Mouse (Mus musculus): ENCODE measurements at regions not wholly inside any gene's neighbourhood (a gene's known extent, or its start where the extent isn't known, plus 50 kb on each side); places are given as distances from the start of the nearest gene placed in this dataset.

GRCm38 (mm10) chr6:52105031-52105593, 53.0 kb downstream of the Hoxa1 start:
- in situ Hi-C loops (cut with MboI, MseI): no loop called here

DNA sequence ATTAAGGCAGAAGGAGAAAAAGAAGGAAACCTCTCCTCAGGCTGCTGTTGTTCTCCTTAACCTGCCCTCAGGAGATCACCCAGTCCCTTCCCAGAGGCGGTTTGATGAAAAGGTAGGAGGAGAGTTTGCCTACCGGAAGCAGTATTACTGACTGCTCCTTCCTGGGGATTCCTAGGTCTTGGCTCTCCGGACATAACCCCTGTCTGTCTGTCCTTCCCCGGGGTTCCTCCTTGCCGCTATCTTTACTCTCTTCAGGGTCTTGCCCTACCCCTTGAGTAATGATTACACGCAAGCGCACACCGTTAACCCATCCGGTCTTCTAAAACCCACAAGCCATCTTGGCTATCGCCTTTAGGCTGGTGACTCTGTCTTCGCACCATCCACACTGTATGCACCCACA, 54.0 kb downstream of the Hoxa1 start:
- in situ Hi-C loops (cut with MboI, MseI): no loop called here

GRCm38 (mm10) chr6:52103661-52104060, 54.5 kb downstream of the Hoxa1 start:
- in situ Hi-C loops (cut with MboI, MseI): no loop called here

DNA sequence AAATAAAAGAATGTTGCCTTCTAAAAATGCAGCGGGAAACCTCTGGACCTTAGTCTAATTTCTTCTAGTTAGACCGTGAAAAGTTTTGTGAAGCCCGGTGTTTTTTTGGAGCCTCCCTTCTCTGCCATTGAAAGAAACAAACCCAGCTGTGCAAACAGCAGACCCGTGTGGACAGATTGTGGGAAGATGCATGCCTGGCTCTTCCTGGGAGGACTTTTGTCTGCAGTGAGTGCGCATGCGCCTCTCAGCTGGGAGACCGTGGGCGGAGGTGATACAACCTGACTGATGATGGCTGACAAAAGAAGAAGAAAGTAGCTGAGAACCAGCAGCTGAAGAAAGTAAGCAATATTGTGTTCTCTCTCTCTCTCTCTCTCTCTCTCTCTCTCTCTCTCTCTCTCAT, 55.4 kb downstream of the Hoxa1 start:
- in situ Hi-C loops (cut with MboI, MseI): no loop called here

DNA sequence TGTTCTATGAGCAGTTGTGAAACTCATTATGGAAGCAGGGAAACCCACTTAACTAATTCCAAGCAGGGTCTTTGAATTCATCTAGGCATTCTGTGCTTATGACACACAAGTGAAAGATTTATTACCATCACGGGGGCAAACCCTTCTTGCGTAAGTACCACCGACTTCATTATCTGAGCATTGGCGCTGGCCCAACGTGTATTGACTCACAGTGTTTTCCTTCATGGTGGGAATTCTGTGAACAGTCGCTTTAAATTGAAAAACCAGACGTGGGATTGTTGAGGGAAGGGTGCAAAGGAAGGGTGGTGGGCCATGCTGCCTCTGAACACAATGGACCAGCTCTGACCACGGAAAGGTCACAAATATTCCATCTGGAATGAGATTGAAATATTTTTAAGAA, 55.9 kb downstream of the Hoxa1 start:
- in situ Hi-C loops (cut with MboI, MseI): no loop called here

GRCm38 (mm10) chr6:52101209-52101608, 56.9 kb downstream of the Hoxa1 start:
- in situ Hi-C loops (cut with MboI, MseI): no loop called here

GRCm38 (mm10) chr6:52098851-52099250, 59.3 kb downstream of the Hoxa1 start:
- in situ Hi-C loops (cut with MboI, MseI): no loop called here

DNA sequence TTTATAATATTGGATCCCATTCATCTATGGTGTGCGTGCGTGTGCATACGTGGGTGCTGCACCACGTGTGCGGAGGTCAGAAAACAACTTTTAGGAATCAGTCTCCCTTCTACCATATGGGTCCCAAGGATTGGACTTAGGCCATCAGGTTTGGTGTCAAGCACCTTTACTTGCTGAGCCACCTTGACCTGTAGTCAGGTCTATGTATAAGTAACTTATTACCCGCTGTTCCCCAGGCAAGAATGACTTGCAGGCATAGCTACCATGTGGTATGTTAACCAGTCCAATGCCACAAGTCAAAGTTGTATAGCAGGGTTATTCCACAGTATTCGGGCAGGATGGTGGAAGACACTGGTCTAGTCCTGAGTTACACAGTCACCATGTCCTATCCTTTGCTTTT, 62.5 kb downstream of the Hoxa1 start:
- in situ Hi-C loops (cut with MboI, MseI): no loop called here

DNA sequence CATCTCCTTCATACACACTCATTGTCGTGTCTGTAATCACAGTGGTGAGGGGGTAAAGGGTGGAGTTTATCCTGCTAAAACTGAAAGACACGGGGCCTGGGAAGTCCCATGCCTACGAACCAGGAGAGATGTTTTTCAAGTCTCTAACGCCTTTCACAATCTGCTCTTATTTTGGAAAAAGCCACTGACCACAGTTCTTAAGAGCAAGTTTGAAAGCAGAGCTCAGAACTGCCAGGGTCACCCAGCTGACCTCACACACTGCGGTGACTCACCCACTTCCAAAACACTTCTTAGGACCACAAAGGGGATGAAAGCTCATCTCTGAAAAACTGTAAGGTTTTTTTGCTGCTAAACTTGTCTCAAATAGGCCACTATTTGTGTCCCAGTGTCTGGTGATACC, 66.7 kb downstream of the Hoxa1 start:
- in situ Hi-C loops (cut with MboI, MseI): no loop called here

DNA sequence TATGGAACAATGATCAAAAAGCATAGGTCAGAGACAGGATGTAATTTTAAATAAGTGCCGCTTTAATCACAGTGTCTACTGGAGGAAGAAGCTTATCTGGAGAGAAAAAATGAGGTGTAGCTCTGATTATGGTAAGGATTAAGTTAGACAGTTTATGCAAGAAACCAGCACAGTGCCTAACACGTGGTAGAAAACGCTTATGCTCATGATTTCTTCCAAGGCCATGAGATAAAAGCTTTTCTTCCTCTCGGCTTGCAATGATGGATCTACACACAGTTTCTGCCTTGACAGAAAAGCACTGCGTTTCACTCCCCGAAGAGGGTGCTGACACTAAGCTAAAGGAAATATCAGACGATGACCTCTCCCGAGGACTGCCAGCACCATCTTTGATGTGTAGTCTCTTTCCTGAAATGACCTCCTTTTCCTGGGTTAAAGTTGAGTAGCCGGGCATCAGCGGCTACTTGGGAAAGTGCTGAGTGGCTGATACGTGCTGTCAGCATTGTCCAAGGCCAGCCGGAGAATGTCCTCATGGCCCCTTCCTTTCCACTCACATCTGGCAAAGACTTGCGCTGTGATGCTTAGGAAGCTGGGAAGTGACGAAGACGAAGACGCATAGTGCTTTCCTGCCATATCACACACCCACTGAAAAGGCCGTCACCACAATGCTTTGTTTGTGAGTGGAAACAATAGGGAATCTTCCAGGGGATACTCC, 72.0 kb downstream of the Hoxa1 start:
- in situ Hi-C loops (cut with MboI, MseI): no loop called here

GRCm38 (mm10) chr6:52084622-52085021, 72.3 kb upstream of the Skap2 start:
- in situ Hi-C loops (cut with MboI, MseI): no loop called here

DNA sequence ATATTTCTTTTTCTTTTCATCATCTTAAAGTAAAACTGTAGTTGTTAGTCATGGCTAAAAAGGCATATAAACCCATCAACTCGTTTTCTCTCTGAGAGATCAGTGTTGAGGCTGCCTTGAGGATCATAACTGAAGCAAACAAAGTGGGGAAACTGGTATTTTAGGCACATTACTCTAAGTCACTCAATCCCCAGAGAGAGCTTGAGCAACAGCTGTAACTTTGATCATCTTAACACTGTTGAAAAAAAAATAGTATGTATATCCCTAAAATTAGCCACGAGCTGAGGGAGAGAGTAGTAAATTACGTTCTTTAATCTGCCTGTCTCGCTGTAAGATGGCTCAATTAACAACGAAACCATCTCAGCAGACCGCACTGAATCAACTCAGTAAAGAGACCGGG, 67.2 kb upstream of the Skap2 start:
- in situ Hi-C loops (cut with MboI, MseI): loop anchor here in 1 of 2 experiments (5.0 kb wide), 1 partner anchor 1587 kb away; no protein-coding TSS in a partner anchor

DNA sequence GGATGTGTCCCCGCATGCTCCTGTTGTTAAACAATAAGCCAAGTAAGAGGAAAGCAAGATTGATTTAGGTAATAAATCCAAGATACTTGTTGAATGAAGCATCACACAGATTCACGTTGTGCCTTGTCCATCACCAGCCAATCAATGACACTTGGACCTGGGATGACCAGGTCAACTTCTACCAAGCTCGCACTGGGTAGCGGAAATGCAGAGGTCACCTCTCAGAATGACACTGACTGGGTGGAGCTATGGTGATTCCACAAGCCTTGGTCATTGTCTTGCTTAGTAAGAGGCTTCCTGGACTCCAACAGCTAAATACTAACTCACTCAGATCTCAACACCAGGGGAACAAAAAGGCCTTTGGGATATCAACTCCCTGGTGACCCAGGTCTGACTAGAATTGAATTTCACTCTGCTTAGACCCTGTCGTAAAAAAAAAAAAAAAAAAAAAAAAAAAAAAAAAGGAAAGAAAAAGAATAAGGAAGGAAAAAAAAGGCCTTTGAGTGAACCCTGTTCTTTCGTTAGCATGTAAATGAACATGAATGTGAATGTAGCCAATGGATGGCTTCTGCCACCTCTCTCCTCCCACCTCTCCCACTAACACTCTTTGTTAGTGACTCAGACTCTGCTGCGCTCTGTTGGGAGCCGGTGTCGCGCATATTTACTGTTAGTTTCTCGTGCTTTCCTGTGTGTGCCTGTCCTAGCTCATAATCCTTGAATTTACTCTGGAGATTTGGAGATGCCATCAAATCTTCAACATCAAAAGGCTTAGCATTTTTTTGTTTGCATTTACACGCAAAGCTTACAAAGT, 66.4 kb upstream of the Skap2 start:
- in situ Hi-C loops (cut with MboI, MseI): loop anchor here in 1 of 2 experiments (5.0 kb wide), 1 partner anchor 1586 kb away; no protein-coding TSS in a partner anchor

- in situ Hi-C loops (cut with MboI, MseI): loop anchor here in 1 of 2 experiments (5.0 kb wide), 1 partner anchor 1584 kb away; no protein-coding TSS in a partner anchor
These were observed 64.0 kb upstream of the Skap2 start for GRCm38 (mm10) chr6:52076179-52076932.

- in situ Hi-C loops (cut with MboI, MseI): loop anchor here in 1 of 2 experiments (5.0 kb wide), 1 partner anchor 1583 kb away; no protein-coding TSS in a partner anchor
These were observed 62.6 kb upstream of the Skap2 start for GRCm38 (mm10) chr6:52074904-52075303.

DNA sequence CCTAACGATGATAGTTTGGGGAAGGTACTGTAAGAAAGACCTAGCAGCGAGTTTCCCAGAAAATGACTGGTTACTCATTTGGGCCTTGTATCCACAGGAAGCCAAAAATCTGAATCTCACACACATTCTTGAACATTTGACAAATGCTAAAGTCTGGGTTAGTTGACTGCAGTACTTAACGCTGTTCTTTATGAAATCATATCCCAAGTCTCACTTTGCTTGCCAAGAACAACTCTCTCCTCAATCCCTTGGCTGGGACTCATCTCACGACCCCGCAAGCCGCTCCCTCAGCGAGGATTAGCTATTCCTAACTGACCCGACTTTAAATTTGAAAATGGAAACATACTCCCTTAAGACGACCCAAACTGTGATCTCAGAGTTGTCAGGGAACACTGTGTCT, 54.8 kb upstream of the Skap2 start:
- in situ Hi-C loops (cut with MboI, MseI): no loop called here

DNA sequence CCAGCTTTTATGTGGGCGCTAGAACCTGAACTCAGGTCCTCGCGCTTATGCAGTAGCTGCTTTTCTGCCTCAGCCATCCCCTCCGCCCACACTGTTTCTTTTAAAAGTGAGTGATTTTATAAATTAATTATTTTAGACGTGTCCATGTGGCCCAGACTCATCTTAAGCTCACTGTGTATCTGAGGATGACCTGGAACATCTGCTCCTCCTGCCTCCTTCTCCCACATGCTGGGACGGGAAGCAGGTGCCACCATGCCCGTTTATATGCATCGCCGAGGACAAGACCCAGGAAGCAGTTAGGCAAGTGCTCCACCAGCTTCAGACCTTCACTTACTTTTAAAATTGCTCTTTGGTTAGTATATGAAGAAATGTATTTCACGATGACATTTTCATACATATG, 53.3 kb upstream of the Skap2 start:
- in situ Hi-C loops (cut with MboI, MseI): no loop called here

GRCm38 (mm10) chr6:52064176-52065015, 52.0 kb upstream of the Skap2 start:
- in situ Hi-C loops (cut with MboI, MseI): no loop called here

Data from T-helper 17 cell (primary cell).